Mouse (Mus musculus): Measurements from ENCODE around the gene Slc30a7.

DNA sequence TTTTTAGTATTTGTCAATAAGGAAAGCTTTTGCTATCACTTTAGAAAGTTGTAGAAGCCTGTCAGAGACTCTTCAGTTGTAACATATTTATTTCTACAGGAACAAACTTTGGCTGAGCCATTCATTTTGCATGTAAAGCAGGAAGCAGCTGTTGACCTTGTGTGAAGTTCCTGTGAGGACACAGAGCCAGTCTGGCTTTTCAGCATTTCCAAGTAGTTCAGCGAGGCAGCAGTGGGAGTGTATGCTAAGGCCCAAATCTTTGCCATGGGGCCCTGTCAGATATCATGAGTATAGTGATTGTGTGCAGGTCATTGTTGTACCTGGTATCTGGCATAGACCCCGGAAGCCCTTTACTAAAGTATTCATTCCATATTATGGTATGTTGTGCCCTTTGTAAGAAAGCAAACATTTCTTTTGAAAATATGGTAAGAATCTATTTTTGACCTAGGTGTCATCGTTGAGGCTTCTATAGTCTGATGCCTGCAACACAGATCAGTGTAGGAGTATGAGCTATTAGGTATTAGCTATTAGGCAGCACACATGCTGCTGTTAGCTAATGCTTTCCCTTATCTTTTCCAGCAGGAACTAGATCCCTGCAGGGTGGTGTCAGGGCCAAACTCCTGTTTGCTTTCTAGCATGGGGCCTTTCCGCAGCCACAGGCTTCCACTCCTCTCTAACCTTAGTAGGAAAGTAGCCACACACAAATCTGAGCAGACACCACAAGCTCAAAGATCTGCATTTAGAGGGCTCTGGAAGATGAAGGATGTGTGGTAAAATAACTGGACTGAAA, 82.6 kb downstream of the Slc30a7 start:
- TF ChIP-seq GATA1 (IDR thresholded peaks at IDR 0.05; ENCODE audit: borderline replicate concordance, low read length) (no peak), FLI1 (IDR thresholded peaks at IDR 0.05; ENCODE audit: low read length) (no peak)

Data from megakaryocyte, embryonic 14.5 days (primary cell).